Mouse (Mus musculus): ENCODE measurements around the gene Ttc28. TPM values are rescaled to one million over a fixed set of nuclear protein-coding genes. Genes with fewer than 3 reads are reported as not detected.

The Ttc28 gene
- total and polyA plus RNA-seq, 2 experiments = 0.81 to 0.83 TPM

DNA sequence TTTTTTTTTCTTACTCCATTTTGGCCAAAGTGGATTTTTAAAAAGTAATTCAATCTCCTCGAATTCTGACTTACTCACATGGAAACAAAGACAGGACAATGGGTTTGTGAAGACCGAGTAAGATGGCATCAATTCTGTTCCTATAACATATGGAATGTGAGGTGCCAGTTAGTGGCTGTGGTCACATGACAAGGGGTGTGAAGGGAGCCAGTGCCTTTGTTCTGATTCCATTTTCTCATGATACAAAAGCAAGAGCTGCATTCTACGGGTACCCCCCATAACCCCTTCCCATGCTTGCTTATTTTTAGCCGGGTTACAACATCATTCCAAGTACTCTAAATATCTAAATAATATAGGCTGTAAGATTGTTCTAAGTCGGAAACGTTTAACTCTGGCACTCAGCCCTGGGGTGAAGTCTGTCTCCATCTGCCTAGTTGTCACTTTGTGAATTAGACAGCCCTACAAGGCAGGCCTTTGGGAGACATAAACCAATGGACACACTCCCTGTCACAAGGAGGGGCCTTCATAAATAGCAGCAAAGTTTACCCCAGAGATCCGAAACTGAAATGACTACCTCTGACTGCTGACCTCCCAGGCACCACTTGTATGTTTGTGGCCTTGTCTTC lies 157.6 kb downstream of the Ttc28 start:
- Histone ChIP-seq H3K27ac (replicated peaks; ENCODE audit: insufficient read depth, low read depth, low read length) (no peak overlapping the region), H3K27me3 (ENCODE audit: control insufficient read depth, insufficient read depth, low read length) (no peaks in the 10 kb centered on the region), H3K79me2 (ENCODE audit: control insufficient read depth, insufficient read depth, low read length) (no peaks in the 10 kb centered on the region), H3K9ac (ENCODE audit: low read depth, low read length) (no peak overlapping the region), H3K4me3 (ENCODE audit: insufficient read depth, low read depth, low read length) (no peak overlapping the region), H3K36me3 (ENCODE audit: control insufficient read depth, insufficient read depth, low read length) (no peaks in the 10 kb centered on the region), H3K4me1 (ENCODE audit: control insufficient read depth, insufficient read depth, low read length) (no peaks in the 10 kb centered on the region; the same call in 1 of the 2 replicates)
- DNase-seq (ENCODE audit: extremely low read depth, low read depth, low spot score) = no peak
- WGBS = 85% methylated on average over 7 of the region's 7 CpGs
- no peak for TF ChIP-seq CTCF (IDR thresholded peaks at IDR 0.05; ENCODE audit: low read depth, low read length)
- TF ChIP-seq POLR2A (IDR thresholded peaks at IDR 0.05; ENCODE audit: extremely low read depth, insufficient read depth, low read length) = no peak

DNA sequence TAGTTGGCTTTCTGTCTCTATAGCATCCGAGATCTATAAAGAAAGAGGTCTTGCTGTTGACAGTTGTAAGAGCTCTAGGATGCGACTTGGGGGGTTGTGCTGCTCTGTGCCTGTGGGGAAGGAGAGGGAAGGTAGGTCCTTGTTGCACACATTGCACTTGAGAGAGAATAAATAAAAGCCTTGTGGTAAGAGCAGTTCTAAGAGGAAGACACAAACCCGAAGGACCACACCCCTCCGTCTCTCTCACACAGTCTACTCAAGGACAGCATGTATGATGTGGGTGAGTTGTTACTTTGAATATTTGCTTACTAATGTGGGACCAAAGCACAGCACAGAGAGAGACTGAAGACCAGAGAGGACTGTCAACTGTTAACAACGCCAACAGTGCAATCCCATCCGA lies 160.2 kb downstream of the Ttc28 start:
- WGBS = 76% methylated on average over 6 of the region's 6 CpGs
- no peak overlapping the region for H3K27ac ChIP-seq (replicated peaks; ENCODE audit: insufficient read depth, low read depth, low read length)

DNA sequence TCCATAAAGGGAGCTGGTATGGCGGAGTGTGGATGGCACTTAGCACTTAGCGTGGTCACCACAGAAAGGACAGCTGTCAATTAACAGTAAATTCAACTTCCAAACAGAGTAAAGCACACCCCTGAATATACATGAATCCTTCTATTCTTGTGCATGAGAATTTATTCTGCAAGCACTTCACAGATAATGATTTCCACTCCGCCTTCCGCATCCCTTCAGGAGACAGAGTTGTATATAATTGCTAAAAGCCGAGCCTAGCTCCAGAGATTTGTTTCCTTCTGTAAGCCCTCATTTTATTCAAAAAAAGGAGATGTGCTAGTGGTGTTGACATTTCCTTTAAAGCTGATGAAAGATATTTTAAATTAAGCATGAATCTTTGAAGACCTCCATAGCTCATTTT lies 162.3 kb downstream of the Ttc28 start:
- WGBS = 94% methylated on average over 5 of the region's 5 CpGs
- Histone ChIP-seq H3K4me1 (ENCODE audit: control insufficient read depth, insufficient read depth, low read length) (no peaks in the 10 kb centered on the region), H3K27ac (replicated peaks; ENCODE audit: insufficient read depth, low read depth, low read length) (no peak overlapping the region), H3K4me3 (ENCODE audit: insufficient read depth, low read depth, low read length) (no peak overlapping the region), H3K36me3 (ENCODE audit: control insufficient read depth, insufficient read depth, low read length) (no peaks in the 10 kb centered on the region), H3K79me2 (ENCODE audit: control insufficient read depth, insufficient read depth, low read length) (no peaks in the 10 kb centered on the region), H3K9ac (ENCODE audit: low read depth, low read length) (no peak overlapping the region), H3K27me3 (ENCODE audit: control insufficient read depth, insufficient read depth, low read length) (no peaks in the 10 kb centered on the region)
- no peak for DNase-seq (ENCODE audit: extremely low read depth, low read depth, low spot score)
- TF ChIP-seq POLR2A (IDR thresholded peaks at IDR 0.05; ENCODE audit: extremely low read depth, insufficient read depth, low read length) (no peak), CTCF (IDR thresholded peaks at IDR 0.05; ENCODE audit: low read depth, low read length) (no peak)

More for the DNA sequence above, 160.2 kb downstream of the Ttc28 start:
- H3K9ac ChIP-seq (ENCODE audit: low read depth, low read length) = no peak overlapping the region
- TF ChIP-seq CTCF (IDR thresholded peaks at IDR 0.05; ENCODE audit: low read depth, low read length) = no peak
- TF ChIP-seq POLR2A (IDR thresholded peaks at IDR 0.05; ENCODE audit: extremely low read depth, insufficient read depth, low read length) = no peak
- H3K4me3 ChIP-seq (ENCODE audit: insufficient read depth, low read depth, low read length) = no peak overlapping the region
- no peaks in the 10 kb centered on the region; the same call in 1 of the 2 replicates for H3K4me1 ChIP-seq (ENCODE audit: control insufficient read depth, insufficient read depth, low read length)
- H3K79me2 ChIP-seq (ENCODE audit: control insufficient read depth, insufficient read depth, low read length) = no peaks in the 10 kb centered on the region
- no peaks in the 10 kb centered on the region for H3K36me3 ChIP-seq (ENCODE audit: control insufficient read depth, insufficient read depth, low read length)
- no peaks in the 10 kb centered on the region for H3K27me3 ChIP-seq (ENCODE audit: control insufficient read depth, insufficient read depth, low read length)
- no peak for DNase-seq (ENCODE audit: extremely low read depth, low read depth, low spot score)

DNA sequence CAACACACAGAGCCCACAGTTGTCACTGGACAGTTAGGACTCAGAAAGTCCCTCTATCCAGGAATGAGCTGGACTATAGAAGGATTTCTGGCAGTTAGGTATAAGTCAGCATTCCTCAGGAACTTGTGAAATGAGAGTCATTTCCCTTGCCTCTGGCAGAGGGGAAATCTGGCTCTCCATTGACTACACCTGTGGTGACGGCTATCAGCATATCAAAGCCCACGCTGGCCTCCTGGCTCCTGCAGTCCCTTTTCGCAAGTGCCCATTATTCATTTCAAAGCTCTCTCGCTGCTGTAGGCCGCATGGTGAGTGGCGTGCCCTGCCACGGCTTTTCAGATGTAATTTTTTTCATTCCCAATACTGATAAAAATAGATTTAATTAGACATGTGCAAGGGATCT lies 164.6 kb downstream of the Ttc28 start:
- Histone ChIP-seq H3K9ac (ENCODE audit: low read depth, low read length) (no peak overlapping the region), H3K27ac (replicated peaks; ENCODE audit: insufficient read depth, low read depth, low read length) (no peak overlapping the region), H3K36me3 (ENCODE audit: control insufficient read depth, insufficient read depth, low read length) (no peaks in the 10 kb centered on the region), H3K4me1 (ENCODE audit: control insufficient read depth, insufficient read depth, low read length) (no peaks in the 10 kb centered on the region; the same call in 1 of the 2 replicates), H3K4me3 (ENCODE audit: insufficient read depth, low read depth, low read length) (no peak overlapping the region), H3K79me2 (ENCODE audit: control insufficient read depth, insufficient read depth, low read length) (no peaks in the 10 kb centered on the region), H3K27me3 (ENCODE audit: control insufficient read depth, insufficient read depth, low read length) (no peaks in the 10 kb centered on the region)
- TF ChIP-seq CTCF (IDR thresholded peaks at IDR 0.05; ENCODE audit: low read depth, low read length) (no peak), POLR2A (IDR thresholded peaks at IDR 0.05; ENCODE audit: extremely low read depth, insufficient read depth, low read length) (no peak)
- DNase-seq (ENCODE audit: extremely low read depth, low read depth, low spot score) = no peak
- WGBS = 82% methylated on average over 7 of the region's 7 CpGs

DNA sequence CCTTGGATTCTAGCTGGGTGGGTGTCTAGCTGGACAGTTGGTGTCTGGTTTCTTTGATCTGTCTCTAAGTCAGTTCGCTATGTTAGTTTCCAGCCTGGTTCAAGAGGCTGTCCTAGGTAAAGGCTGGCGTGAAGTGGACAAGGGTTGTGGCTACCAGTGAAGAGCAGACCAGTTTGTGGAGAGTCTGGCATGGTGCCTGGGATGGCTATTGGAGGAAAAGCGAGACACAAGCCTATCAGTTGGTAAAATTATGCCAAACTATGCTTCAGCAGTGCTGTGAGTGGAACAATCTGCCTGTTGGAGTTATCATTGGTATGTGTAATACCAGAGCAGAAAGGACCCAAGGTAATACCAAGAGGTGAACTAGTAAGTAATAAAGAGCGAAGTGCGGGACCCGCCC lies 166.8 kb downstream of the Ttc28 start:
- H3K79me2 ChIP-seq (ENCODE audit: control insufficient read depth, insufficient read depth, low read length) = no peaks in the 10 kb centered on the region
- 91% methylated on average over 6 of the region's 6 CpGs for WGBS

DNA sequence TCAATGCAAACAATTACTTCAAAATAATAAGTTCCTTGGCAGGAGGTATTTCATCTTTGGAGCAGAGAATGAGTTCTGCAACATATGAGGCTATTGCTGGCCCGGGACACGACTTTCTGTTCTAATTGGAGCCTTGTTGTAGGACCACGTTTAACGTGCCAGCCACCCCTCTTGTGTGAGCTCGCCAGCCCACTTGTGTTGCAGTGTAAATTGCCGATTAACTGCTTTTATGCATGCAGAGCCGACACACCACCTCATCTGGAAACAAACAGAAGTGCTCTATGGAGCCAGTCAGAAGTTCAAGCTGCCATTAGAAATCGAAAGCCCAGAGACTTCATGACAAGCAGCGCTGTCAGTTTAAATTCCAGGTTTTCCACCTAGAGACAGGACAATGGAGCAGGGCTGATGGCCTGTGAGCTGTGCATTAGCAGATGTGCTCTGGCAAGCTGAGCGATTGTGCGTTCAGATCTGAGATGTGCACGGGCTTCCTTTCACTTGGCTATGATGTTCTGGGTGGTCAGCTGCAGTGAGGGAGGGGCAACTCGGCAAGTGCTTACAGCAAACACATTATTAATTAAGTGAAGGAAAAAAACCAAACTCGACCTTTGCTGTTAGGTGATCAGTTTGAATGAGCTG lies 167.4 kb downstream of the Ttc28 start:
- no peak for TF ChIP-seq POLR2A (IDR thresholded peaks at IDR 0.05; ENCODE audit: extremely low read depth, insufficient read depth, low read length)
- TF ChIP-seq CTCF (IDR thresholded peaks at IDR 0.05; ENCODE audit: low read depth, low read length) = no peak
- DNase-seq (ENCODE audit: extremely low read depth, low read depth, low spot score) = no peak
- no peaks in the 10 kb centered on the region for H3K27me3 ChIP-seq (ENCODE audit: control insufficient read depth, insufficient read depth, low read length)
- no peaks in the 10 kb centered on the region; the same call in 1 of the 2 replicates for H3K4me1 ChIP-seq (ENCODE audit: control insufficient read depth, insufficient read depth, low read length)
- no peak overlapping the region for H3K27ac ChIP-seq (replicated peaks; ENCODE audit: insufficient read depth, low read depth, low read length)
- no peaks in the 10 kb centered on the region for H3K79me2 ChIP-seq (ENCODE audit: control insufficient read depth, insufficient read depth, low read length)
- H3K4me3 ChIP-seq (ENCODE audit: insufficient read depth, low read depth, low read length) = no peak overlapping the region
- WGBS = 82% methylated on average over 14 of the region's 14 CpGs
- H3K36me3 ChIP-seq (ENCODE audit: control insufficient read depth, insufficient read depth, low read length) = no peaks in the 10 kb centered on the region
- H3K9ac ChIP-seq (ENCODE audit: low read depth, low read length) = no peak overlapping the region

More for the DNA sequence above, 166.8 kb downstream of the Ttc28 start:
- H3K36me3 ChIP-seq (ENCODE audit: control insufficient read depth, insufficient read depth, low read length) = no peaks in the 10 kb centered on the region
- H3K4me1 ChIP-seq (ENCODE audit: control insufficient read depth, insufficient read depth, low read length) = no peaks in the 10 kb centered on the region; the same call in 1 of the 2 replicates
- H3K27ac ChIP-seq (replicated peaks; ENCODE audit: insufficient read depth, low read depth, low read length) = no peak overlapping the region
- H3K27me3 ChIP-seq (ENCODE audit: control insufficient read depth, insufficient read depth, low read length) = no peaks in the 10 kb centered on the region
- no peak overlapping the region for H3K9ac ChIP-seq (ENCODE audit: low read depth, low read length)
- no peak overlapping the region for H3K4me3 ChIP-seq (ENCODE audit: insufficient read depth, low read depth, low read length)
- no peak for DNase-seq (ENCODE audit: extremely low read depth, low read depth, low spot score)
- TF ChIP-seq CTCF (IDR thresholded peaks at IDR 0.05; ENCODE audit: low read depth, low read length) (no peak), POLR2A (IDR thresholded peaks at IDR 0.05; ENCODE audit: extremely low read depth, insufficient read depth, low read length) (no peak)
